Mouse (Mus musculus) telencephalon, adult 2 months (tissue): ENCODE data around the gene Cnnm3.

Experiments
- DNase-seq: peaks from one replicate; pipeline ENCODE4 v3.0.0-alpha.2; 2011; ENCODE audit warnings: low read depth, low spot score

The Cnnm3 gene

DNA sequence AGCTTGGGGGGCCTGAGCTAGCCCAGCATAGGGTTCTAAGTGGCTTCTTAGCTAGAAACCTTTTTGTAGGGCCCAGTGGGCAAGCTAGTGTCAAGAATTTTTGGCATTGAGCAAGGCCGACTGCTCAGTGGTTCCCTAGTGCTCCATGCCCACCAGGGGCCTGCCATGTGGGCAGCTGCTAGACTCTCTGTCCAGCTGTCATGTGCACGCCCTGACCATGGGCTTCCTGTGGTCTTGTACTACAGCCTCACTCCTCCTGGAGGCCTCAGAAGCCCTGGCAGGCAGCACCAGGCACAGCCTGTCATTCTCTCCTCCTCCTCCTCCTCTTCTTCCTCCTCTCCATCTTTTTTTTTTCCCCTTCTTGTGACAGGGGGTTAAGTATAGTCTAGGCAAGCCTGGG is 14.4 kb upstream of the Cnnm3 start:
- no peak for DNase-seq

DNA sequence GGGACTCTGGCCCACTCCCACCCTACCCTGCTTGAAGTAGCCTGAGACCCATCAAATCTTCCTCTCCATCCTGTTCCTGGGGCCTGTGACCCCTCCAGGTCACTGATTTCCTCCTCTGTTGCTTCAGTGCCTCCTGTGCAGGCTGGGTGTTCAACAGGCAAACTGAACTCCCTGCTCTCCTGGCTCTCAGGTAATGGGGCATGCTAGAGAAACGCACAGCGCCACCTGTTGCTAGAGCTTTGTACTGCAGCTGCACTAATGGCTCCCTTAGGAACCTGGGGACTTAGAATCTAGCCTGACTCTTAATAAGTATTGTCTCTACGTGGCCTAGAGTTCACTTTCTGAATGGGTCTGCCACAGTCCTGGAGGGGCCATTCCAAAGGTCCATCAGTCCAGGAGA is 10.4 kb upstream of the Cnnm3 start:
- DNase-seq = peak; percentile 32

- no peak for DNase-seq
Observed at GRCm38 (mm10) chr1:36508238-36508637, 3.4 kb upstream of the Cnnm3 start.

DNA sequence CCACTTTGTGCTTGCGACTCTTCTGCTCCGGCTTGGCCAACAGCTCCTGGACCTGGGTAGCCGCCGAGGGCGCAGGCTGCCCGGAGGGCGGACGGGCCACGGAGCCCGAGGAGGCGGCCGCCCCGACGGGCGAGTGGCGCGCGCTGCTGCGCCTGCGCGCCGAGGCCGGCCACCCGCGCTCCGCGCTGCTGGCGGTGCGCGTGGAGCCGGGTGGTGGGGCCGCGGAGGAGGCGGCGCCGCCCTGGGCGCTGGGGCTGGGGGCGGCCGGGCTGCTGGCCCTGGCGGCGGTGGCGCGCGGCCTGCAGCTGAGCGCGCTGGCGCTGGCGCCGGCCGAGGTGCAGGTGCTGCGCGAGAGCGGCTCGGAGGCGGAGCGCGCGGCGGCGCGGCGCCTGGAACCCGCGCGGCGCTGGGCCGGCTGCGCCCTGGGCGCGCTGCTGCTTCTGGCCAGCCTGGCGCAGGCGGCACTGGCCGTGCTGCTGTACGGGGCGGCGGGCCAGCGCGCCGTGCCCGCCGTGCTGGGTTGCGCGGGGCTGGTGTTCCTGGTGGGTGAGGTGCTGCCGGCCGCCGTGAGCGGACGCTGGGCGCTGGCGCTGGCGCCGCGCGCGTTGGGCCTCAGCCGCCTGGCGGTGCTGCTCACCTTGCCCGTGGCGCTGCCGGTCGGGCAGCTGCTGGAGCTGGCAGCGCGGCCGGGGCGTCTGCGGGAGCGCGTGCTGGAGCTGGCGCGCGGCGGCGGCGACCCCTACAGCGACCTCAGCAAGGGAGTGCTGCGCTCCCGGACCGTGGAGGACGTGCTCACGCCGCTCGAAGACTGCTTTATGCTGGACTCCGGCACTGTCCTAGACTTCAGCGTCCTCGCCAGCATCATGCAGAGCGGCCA is 660 bp downstream of the Cnnm3 start:
- no peak for DNase-seq

DNA sequence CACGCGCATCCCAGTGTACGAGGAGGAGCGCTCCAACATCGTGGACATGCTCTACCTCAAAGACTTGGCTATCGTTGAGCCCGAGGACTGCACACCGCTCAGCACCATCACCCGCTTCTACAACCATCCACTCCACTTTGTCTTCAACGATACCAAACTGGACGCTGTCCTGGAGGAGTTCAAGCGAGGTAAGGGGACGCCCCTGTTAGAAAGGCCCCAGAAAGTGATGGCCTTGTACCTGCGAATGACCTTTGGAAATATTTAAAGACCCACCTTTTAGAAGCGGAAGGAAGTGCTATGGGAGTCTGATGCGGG is 1.3 kb downstream of the Cnnm3 start:
- DNase-seq = no peak

GRCm38 (mm10) chr1:36513310-36513709 is 1.6 kb downstream of the Cnnm3 start:
- no peak for DNase-seq

DNA sequence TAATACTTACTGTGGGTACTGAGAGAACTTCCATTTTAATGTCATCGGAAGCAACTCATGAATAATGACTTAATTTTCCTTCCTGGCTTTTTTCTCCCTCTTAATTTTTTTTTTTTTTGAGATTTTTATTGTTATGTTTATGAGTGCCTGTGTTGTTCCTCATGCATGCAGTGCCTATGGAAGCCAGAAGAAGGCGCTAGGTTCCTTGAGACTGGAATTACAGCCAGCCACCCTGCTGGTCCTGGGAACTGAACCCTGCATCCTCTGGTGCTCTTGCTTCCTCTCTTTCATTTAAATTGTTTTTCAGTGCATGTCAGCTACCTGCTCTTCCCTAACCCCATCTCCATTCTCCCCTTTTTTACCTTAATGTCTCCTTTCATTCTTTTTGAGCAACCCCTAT is 2.1 kb downstream of the Cnnm3 start:
- DNase-seq = no peak

GRCm38 (mm10) chr1:36518259-36518658 is 6.6 kb downstream of the Cnnm3 start:
- no peak for DNase-seq

- DNase-seq = no peak
Observed at GRCm38 (mm10) chr1:36519626-36520025, 8.0 kb downstream of the Cnnm3 start.

DNA sequence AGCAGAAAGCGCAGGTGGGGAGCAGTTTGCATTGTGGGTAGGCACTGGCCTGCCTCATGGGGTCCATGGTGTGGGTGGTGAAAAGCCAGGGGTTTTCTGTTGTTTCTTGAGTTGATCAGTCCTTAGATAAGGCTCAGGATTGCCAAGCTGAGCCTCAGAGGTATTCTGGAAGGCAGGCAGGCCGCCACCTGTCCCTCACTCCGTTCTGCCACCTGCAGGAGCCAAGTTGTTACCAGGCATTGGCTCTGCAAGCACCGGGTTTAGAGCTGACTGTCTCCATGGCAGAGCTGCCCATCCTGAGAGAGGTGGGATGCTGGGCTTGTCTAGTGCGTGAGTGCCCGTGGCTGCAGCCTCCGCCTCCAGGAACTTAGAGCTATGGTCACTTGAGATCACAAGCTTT is 10.5 kb downstream of the Cnnm3 start:
- DNase-seq = no peak

DNA sequence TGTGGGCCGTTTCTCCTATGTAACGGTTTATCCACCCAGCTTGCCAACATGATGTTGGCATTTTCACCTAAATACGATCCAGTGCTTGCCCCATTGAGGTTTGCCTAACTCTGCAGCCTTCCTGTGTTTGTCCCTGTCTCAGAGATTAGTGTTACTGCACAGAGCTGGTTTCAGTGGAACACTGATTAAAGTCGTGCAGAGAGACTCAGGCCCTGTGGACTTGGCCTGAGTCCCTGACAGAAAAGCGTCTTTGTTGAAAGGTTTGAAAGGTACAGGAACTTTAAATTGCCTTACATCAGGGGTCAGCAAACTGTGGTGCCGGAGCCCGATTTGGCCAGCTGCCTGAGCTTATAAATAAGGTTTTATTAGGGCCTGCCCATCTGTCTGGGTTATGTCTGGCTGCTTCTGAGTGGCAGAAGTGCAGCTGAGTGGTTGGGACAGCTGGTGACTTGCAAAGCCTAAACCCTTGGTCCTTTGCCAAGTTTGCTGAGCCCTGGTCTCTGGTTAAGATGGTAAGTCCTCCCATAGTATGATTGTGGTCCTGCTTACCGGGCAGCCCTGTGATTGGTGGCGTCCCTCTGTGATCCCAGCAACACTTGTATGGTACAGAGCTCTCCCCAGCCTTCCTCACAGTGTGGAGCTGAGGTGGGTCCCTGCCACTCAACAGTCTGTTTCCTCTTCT is 11.8 kb downstream of the Cnnm3 start:
- no peak for DNase-seq

- DNase-seq = no peak
Observed at GRCm38 (mm10) chr1:36524058-36524457, 12.4 kb downstream of the Cnnm3 start.

- DNase-seq = no peak
Observed at GRCm38 (mm10) chr1:36525774-36526173, 14.1 kb downstream of the Cnnm3 start.

DNA sequence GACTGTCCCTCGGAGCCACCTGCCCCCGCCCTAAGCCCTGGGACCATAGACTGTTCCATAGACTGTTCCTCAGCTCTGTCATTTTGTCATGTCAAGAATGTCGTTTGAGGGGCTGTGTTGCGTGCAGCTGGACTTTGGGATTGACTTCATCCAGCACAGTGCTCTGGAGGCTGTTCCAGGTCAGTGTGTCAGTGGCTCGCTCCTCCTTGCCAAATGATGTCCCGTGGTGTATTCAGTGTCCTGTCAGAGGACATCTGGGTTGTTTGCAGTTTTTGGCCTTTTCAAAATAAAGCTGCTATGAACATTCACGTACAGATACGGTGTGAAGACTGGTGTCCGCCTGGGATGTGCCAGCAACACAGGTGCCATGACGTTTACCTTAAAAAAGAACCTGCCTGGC is 15.2 kb downstream of the Cnnm3 start:
- DNase-seq = no peak

- DNase-seq = no peak
Observed at GRCm38 (mm10) chr1:36528351-36528750, 16.7 kb downstream of the Cnnm3 start.

DNA sequence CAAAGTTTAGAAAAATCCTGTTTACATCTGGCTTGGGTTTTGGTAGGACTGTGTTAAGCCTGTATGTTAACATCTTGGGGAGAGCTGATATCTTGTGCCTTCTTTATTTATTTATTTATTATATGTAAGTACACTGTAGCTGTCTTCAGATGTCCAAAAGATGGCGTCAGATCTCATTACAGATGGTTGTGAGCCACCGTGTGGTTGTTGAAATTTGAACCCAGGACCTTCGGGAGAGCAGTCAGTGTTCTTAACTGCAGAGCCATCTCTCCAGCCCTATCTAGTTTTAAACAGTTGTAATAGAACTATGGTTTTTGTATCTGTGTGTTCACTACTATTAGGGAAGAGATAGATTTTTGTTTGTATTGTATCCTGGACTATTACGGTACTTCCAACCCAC is 17.6 kb downstream of the Cnnm3 start:
- no peak for DNase-seq

GRCm38 (mm10) chr1:36529875-36530274 is 18.2 kb downstream of the Cnnm3 start:
- DNase-seq = no peak

DNA sequence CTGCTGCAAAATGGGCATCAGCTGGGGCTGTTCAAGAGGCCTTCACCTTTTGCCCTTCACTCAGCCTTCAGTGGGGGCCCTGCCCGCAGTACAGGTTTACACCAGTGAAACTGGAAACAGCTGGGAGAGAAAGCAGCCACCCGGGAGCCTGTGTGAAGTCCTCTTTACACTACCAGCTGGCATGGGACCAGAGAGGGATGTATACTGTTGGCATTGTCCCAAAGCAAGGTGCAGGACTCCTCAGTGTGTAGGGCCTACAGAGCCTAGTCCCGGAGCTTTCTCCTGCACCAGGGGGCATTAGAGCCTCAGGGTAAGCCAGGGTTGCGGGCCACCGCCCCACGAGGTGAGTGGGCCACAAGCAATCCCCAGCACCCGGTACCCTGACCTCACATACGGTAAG is 18.8 kb downstream of the Cnnm3 start:
- no peak for DNase-seq

DNA sequence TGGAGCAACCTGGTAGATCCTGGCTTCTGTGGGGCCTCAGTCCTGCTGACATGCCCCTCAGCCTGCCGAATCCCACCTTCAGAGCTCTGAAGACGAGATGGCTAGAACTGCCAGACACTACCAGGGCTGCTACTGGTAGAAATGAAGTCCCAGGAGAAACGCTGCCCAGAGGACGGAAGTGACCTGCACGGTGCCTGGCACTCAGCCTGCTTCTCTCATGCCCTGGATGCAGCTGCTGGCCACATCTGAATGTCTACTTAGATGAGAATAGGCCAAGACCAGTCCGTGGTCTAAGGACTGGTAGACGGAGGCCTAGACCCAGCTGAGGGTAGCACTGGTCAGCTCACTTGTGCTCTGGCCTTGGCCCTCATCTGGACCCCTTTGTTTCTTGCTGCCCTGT is 19.3 kb downstream of the Cnnm3 start:
- no peak for DNase-seq

DNA sequence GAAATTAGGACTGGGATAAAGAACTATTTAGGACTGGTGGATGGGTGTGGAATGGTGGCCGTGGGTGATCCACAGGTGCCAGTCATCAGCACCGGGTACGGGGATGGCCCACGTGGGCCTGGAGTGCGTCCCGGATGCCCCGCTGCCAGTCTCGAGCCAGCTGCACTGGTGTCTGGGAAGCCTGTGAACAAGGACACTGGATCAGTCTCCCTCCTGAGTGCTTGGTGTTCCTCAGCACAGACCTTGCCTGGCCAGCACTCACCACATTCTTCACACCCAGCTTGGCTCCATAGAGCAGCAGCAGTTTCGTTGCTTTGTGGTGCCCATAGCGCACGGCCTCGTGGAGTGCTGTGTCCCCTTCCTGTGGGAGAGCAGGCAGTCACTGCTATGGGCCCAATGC is 19.8 kb downstream of the Cnnm3 start:
- DNase-seq = no peak

DNA sequence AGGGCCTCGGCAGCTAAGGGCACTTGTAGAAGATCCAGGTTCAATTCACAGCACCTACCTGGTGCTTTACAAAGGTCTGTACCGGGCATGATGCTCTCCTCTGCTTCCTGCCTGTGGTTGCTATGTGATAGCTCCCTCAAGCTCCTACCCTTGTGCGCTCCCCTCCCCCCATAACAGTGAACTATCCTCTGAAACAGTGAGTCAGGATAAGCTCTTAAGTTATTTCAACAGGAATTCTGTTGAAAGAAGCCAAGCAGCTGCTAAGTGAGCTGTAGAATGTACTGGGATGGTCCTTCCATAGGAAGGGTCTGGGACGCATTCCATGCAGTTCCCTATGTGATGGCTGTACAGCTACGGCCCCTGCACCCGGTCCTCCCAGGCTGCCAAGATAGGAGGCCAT is 21.9 kb downstream of the Cnnm3 start:
- DNase-seq = no peak

DNA sequence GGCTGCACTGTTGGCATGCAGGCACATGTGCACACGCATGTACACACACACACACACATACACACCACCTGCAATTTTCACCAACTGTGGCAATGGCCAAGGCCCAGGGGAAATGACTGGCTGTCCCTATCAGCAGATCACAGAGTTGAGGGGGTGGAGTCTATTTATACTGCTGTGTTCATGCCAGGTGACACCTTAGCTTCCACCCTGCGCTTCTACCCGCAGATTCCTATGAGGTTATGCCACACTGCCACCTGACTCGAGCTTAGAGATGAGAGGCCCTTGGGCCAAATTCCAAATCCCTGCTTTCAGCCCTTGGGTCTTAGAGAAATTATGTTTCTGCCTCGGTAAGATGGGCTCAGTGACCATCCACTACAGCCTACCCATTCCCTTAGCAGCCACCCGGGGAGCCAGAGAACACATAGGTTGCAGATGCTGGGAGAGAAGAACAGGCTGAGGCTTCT is 23.0 kb downstream of the Cnnm3 start:
- no peak for DNase-seq
